Mouse (Mus musculus) neural tube, embryonic 10.5 days (tissue): Measurements from ENCODE around the gene 2810006K23Rik.
"Not testable (repeated sequence)": the region's sequence is repeated elsewhere in the genome, so short reads cannot be mapped to it uniquely, and the experiment has no call there.

Experiments used
- DNase-seq: peaks from one replicate; pipeline ENCODE4 v3.0.0-alpha.2; 2017; ENCODE audit warnings: low spot score; ENCODE audit errors: extremely low spot score

Gene 2810006K23Rik

DNA sequence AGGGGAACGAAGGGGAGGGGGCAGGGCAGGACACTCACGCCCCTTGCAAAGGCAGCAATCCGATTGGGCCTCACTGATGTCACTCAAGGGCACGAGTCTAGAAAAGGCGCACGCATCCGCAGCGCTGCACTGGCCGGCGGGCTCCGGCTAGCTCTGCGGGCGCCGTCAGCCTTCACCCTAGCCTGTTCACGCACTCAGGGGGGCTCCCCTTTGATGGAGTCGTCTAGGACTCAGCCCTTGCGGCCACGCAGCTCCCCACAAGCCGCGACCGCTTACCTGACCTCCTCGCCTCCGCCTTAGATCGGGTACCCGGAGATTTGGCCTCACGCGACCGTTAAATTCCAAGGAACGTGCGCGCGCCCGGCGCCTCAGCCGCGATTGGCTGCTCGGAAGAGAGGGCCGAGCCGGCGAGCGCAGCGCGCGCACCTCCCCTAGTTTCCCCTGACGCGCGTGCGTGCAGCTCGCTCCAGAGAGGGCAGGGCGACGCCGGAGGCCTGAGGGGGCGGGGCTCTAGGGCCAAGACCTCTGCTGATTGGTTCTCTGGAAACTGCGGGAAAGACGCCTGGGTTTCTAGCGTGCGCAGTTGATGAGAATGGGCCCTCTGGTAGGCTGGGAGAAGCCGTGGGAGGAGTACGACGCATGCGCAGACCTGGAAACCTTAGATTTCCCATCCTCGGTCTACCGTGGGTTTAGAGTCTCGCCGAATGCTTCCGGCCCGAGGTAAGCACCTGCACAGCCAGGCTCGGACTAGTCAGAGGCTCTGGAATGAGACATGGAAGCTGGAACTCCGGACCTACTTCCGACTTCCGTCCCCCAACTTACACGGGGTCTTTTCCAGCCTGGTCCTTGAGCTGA lies at the start of gene 2810006K23Rik, which contains the start of gene Mphosph9:
2810006K23Rik (plus strand) TSS at position 580 of the 855 bp plus-strand sequence.
Mphosph9 (minus strand) TSS at position 463 of the 855 bp plus-strand sequence.
- DNase-seq: peak; percentile 99

- DNase-seq: no peak
Measured at GRCm38 (mm10) chr5:124282854-124283253, 45.0 kb upstream of the 2810006K23Rik start.

DNA sequence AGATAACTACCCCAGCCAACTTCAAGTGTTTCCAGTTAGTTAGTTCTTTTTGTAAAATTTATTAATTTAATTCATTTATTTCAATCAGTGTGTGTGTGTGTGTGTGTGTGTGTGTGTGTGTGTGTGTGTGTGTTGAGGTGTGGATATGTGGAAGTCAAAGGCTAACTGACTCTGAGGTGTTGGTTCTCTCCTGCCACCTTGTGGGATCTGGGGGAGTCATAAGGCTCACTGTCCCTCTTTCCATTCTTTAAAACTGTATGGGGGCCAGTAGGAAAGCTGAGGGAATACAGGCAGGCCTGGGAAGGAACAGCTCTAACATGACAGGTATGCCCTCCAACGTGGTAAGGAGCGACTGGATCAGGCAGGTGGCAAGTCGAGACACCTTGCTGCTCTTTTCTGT lies 43.6 kb upstream of the 2810006K23Rik start:
- no peak for DNase-seq

GRCm38 (mm10) chr5:124287616-124288247 lies 40.2 kb upstream of the 2810006K23Rik start:
- no peak for DNase-seq

DNA sequence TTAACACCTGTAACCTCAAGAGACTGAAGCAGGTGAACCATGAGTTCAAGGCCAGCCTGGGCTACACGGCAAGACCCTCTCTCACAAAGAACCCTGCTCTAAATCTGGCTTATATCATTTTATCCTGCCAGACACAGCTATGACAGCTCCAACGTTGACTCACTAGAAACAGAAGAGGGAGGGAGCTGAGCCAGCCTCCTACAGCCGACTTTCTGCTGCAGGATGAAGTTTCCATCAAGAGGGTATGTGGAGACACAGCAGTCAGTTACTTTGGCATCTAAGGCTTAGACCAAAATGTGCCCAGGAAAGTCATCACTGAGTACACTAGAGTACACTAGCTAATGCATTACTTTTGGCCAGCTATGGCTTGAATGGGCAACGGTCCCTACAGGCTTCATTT lies 37.7 kb upstream of the 2810006K23Rik start:
- no peak for DNase-seq

DNA sequence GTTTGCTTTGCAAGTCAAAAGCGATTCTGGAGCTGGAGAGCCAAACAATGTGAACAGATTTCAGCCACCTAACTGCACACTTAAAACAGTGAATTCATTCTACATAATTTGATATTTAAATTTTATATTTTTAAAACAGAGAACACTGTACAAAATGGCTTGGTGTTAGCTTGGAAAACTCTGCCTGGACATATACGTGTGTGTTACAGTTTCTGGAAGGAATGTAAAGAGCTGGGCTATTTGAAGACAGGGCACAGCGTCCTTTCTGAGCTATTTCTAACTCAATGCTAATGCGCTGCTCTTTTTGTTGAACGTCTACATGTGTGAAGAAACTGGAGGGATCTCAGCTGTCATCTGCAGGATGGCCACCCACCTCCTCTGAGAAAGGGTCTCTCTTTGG lies 33.9 kb upstream of the 2810006K23Rik start:
- DNase-seq: no peak

DNA sequence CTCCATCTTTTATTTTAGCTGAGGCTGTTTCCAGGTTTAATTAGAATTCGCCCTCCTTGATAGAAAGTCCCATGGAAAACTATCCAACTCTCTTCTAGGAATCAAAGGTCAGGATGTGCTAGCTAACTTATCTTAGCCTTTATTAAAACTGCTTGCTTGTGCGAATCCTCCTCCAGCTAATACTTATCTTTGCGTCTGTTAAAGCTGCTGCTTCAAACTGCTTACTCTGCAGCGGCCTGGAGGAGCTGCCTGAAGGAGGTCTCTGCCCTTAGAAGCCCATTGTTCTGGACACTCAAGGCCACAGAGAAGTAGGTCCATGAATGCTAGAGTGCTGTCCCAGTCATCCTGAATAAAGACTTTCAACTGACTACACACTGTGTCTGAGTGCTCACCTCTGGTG lies 31.4 kb upstream of the 2810006K23Rik start:
- DNase-seq: no peak

- DNase-seq: not testable (repeated sequence)
Measured at GRCm38 (mm10) chr5:124299307-124299706, 28.6 kb upstream of the 2810006K23Rik start.

DNA sequence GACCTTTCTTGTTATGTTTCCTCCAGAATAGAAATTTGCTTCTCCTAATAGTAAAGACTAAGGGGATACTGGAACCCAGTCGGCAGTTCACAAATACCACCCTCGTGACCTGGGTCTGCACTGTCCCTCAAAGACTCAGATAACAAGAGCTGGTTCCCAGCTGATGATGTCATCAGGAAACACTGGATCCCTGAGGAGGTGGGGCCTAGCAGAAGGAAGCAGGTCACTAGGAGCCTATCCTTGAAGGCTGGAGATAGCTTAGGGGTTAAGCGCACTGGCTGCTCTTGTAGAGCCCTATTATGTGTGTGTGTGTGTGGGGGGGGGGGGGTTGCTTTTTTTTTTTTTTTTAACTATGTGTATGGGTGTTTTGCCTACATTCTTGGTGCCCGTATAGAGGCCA lies 27.8 kb upstream of the 2810006K23Rik start:
- no peak for DNase-seq

DNA sequence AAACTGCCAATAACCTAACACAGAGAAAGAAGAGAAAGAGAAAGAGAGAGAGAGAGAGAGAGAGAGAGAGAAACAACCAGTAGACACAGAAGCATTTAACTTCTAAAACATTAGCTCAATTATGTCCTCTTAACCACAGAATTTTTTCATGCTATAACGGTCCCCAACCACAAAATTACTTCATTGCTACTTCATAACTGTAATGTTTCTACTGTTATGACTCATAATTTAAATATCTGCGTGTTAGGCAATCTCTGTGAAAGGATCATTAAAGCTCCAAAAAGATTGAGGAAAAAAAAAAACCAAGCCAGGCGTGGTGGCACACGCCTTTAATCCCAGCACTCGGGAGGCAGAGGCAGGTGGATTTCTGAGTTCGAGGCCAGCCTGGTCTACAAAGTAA lies 25.0 kb upstream of the 2810006K23Rik start:
- not testable (repeated sequence) for DNase-seq

DNA sequence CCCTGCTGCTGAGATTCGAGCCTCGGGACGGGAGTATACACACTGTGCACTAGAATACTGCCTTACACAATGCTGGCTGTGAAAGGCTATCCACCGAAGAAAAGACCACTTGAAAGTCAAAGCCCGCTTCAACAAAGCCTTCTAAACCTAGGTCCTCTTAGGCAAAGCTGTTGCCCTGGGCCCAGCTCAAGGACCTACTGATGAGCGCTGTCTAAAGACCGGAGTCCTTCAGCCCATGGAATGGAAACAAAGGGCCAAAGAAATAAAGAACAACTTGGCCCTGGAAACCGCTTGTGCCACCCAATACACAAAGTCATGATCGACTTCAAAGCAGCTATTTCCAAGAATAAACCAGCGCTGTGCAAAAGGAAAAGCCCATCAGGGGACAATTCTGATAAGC lies 18.7 kb upstream of the 2810006K23Rik start:
- DNase-seq: no peak

DNA sequence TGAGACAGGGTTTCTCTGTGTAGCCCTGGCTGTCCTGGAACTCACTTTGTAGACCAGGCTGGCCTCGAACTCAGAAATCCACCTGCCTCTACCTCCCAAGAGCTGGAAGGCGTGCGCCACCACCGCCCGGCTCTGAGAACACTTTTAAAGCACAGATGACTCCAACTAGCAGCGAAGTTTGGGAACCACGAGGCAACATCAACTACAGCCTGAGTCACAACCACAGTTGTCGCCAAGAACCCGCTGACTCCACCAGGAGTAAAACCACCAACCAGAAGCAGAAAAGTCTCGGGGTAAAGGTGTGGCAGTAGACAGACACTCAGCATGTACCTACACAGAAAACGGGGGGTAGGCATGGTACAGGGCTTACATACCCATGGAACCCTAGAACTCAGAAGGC lies 17.8 kb upstream of the 2810006K23Rik start:
- DNase-seq: no peak

- no peak for DNase-seq
Measured at GRCm38 (mm10) chr5:124315498-124315897, 12.4 kb upstream of the 2810006K23Rik start.

DNA sequence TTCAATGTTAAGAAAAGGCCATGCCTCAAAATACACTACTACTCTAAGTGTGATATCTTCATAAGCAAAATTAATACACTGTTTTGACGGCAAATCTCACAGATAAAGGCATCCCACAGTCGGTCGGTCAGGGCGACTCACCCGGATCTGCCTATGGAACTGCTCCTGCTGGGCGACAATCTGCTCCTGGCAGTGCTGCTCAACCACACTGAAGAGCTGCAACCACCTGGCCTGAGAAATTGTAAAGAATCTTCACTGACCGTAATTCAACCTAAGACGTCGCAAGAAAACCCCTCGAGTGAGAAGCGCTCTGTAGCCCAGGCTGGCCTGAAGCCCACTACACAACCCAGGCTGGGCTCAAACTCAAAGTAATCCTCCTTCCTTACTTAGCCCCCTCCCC lies 11.9 kb upstream of the 2810006K23Rik start:
- no peak for DNase-seq

DNA sequence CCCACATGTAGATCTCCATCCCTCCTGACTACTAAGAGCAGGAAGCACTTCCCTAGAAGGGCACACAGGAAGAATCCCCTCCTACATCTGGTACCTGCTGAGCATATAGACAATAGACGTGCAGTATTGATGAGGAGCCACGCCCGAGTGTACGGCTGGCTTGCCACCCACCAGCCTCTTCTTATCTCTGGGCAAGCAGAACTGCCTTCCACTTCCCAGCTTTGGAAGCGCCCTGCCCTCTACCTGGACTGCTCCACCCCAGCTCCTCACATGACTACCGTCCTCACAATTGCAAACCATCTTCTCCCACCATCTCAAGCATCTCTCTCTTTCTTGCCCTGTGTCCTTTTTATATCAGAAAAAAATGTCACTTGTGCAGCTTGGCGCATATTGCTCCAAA lies 10.2 kb upstream of the 2810006K23Rik start:
- DNase-seq: no peak

DNA sequence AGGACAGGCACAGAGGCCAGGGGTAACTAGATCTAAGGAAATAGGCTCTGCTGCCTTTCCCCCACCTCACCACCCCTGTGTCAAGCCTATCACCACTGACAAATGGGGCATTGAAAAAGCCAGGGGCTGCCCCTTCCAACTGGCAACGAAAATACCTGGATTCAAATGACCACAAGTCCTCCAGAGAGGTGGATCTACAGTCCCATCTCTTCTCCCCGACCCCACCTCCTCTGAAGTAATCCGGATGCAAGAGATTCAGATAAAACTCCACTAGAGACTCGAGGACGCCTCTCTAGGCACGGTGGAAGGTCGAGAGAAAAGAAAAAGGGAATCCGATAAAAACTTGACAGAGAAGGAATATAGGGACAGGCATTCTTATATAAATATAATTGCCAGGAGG lies 1.1 kb upstream of the 2810006K23Rik start:
- DNase-seq: peak; percentile 20

- DNase-seq: no peak
Measured at GRCm38 (mm10) chr5:124330086-124330485, 2.2 kb downstream of the 2810006K23Rik start.

DNA sequence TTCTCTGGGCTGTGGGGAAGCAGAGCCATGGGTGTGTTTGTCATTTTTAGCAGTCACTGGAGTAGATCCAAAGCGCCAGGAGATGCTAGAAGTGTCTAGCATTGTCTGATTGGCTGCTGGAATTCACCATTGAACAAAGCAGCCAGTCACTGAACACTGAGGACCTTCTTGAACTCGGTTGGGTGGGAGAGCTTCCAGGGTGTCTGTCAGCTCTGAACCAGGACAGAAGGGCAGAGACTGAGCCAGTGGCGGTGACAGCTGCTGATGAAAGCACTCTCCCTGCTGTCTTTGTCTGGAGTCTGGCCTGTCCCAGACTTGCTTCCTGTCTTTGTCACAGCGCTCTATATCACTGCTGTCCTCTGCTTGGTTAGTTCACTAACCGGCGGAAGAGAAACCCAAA lies 6.5 kb downstream of the 2810006K23Rik start:
- DNase-seq: peak; percentile 42

GRCm38 (mm10) chr5:124337103-124337502 lies 9.2 kb downstream of the 2810006K23Rik start:
- DNase-seq: no peak

DNA sequence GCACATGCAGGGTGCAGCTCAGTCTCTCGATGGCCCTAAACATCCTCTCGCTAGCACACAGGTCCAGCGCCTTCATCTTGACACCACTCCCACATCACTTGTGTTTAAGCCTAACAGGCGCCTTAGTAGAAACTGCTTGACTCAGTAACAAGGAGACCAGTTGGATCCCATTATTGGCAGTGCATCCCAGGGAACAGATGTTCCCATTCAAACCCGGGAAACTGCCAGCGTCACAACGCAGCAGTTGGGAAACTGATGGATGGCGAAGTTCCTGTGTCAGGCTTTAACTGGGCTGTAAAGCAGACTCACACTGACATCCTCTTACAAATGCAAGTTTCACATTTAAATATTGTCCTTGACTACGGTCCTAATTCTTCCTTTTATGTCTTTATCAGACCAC lies 10.0 kb downstream of the 2810006K23Rik start:
- peak; percentile 37 for DNase-seq

- DNase-seq: no peak
Measured at GRCm38 (mm10) chr5:124338791-124339190, 10.9 kb downstream of the 2810006K23Rik start.

GRCm38 (mm10) chr5:124341753-124342339 lies 14.0 kb downstream of the 2810006K23Rik start:
- DNase-seq: not testable (repeated sequence)
